Mouse (Mus musculus) CH12.LX (cell line): ENCODE results near the gene Me3. TPM values are rescaled to one million over a fixed set of nuclear protein-coding genes. Genes with fewer than 3 reads are reported as not detected.

Experiments used
- DNase-seq: peaks from one replicate; pipeline ENCODE4 v3.0.0-alpha.2; 2013; ENCODE audit errors: extremely low read depth
- H3K27ac ChIP-seq: 2 replicates; pipeline ENCODE4 v1.5.1; 2012; ENCODE audit warnings: low read depth, mild to moderate bottlenecking, control low read depth, moderate library complexity; ENCODE audit not compliant: insufficient read depth
- H3K27me3 ChIP-seq: replicated peaks from 2 replicates; pipeline ENCODE3; 2012; ENCODE audit warnings: inconsistent platforms
- H3K36me3 ChIP-seq, 2 experiments: replicated peaks in 1 of 2; 2 replicates each; pipeline versions ENCODE3 to v1.6.1; 2012; ENCODE audit warnings: inconsistent platforms in 1 of 2, low read length in 1 of 2, mild to moderate bottlenecking in 1 of 2, mixed read lengths in 1 of 2, moderate library complexity in 1 of 2; ENCODE audit not compliant: control insufficient read depth in 1 of 2, insufficient read depth in 1 of 2
- H3K4me1 ChIP-seq, 2 experiments: 2 replicates each; pipeline ENCODE4 v1.6.1; 2012; ENCODE audit warnings: inconsistent platforms in 1 of 2, moderate library complexity in 1 of 2; ENCODE audit not compliant: insufficient read depth in 2 of 2, control insufficient read depth in 1 of 2
- H3K4me2 ChIP-seq: 2 replicates; pipeline ENCODE4 v1.6.1; 2012; ENCODE audit warnings: low read depth, mild to moderate bottlenecking, control low read depth; ENCODE audit not compliant: poor library complexity, insufficient read depth, severe bottlenecking
- H3K4me3 ChIP-seq, 3 experiments: fragments of 150-350 bp in 1 of 3; sonication (generic) in 1 of 3; replicated peaks in 1 of 3; 2 replicates each; pipeline versions ENCODE3 to v1.5.1; 2011 to 2012; ENCODE audit warnings: low read depth in 2 of 3, low read length in 2 of 3, mild to moderate bottlenecking in 2 of 3, moderate library complexity in 2 of 3, control low read depth in 1 of 3, improper control_type of control experiment in 1 of 3, inconsistent platforms in 1 of 3, mixed read lengths in 1 of 3; ENCODE audit not compliant: poor library complexity in 1 of 3
- H3K79me2 ChIP-seq: replicated peaks from 2 replicates; pipeline ENCODE4 v1.6.1; 2012; ENCODE audit warnings: mild to moderate bottlenecking, moderate library complexity; ENCODE audit not compliant: control insufficient read depth, poor library complexity, insufficient read depth, severe bottlenecking; ENCODE audit errors: extremely low read depth
- H3K9ac ChIP-seq: 2 replicates; pipeline ENCODE4 v1.6.1; 2012; ENCODE audit warnings: low read depth, mild to moderate bottlenecking, control low read depth, moderate library complexity; ENCODE audit not compliant: insufficient read depth
- H3K9me3 ChIP-seq: replicated peaks from 2 replicates; pipeline ENCODE3; 2012; ENCODE audit warnings: low read length, inconsistent platforms, mixed read lengths
- BHLHE40 ChIP-seq: IDR thresholded peaks from 2 replicates; pipeline ENCODE4 v1.6.1; 2011; ENCODE audit warnings: mild to moderate bottlenecking, low read depth, low read length, improper control_type of control experiment
- CHD1 ChIP-seq: IDR thresholded peaks from 2 replicates; pipeline ENCODE4 v1.6.1; 2012; ENCODE audit warnings: low read depth, low read length, improper control_type of control experiment, inconsistent platforms
- CHD2 ChIP-seq: IDR thresholded peaks from 2 replicates; pipeline ENCODE4 v1.6.1; 2011; ENCODE audit warnings: low read length, improper control_type of control experiment
- CTCF ChIP-seq, 2 experiments: IDR thresholded peaks in 1 of 2; conservative IDR thresholded peaks in 1 of 2; 2 replicates each; pipeline ENCODE4 v1.5.1; 2011 to 2012; ENCODE audit warnings: low read depth in 2 of 2, low read length in 2 of 2, improper control_type of control experiment in 1 of 2, inconsistent platforms in 1 of 2, mild to moderate bottlenecking in 1 of 2, moderate library complexity in 1 of 2
- E2F4 ChIP-seq: IDR thresholded peaks from 2 replicates; pipeline ENCODE4 v1.6.1; 2011; ENCODE audit warnings: low read depth, low read length, improper control_type of control experiment; ENCODE audit not compliant: insufficient replicate concordance
- ELF1 ChIP-seq: IDR thresholded peaks from 2 replicates; pipeline ENCODE4 v1.6.1; 2014; ENCODE audit warnings: low read depth, mild to moderate bottlenecking, inconsistent platforms, low read length, improper control_type of control experiment
- EP300 ChIP-seq: IDR thresholded peaks from 2 replicates; pipeline ENCODE4 v1.6.1; 2011; ENCODE audit warnings: low read length, improper control_type of control experiment
- HCFC1 ChIP-seq: IDR thresholded peaks from 2 replicates; pipeline ENCODE4 v1.6.1; 2012; ENCODE audit warnings: low read depth, mild to moderate bottlenecking, inconsistent platforms, low read length, improper control_type of control experiment
- JUN ChIP-seq: IDR thresholded peaks from 2 replicates; pipeline ENCODE4 v1.6.1; 2011; ENCODE audit warnings: low read depth, mild to moderate bottlenecking, low read length, improper control_type of control experiment, moderate library complexity; ENCODE audit not compliant: insufficient read depth
- JUND ChIP-seq: conservative IDR thresholded peaks from 2 replicates; pipeline ENCODE4 v1.6.1; 2011; ENCODE audit warnings: low read depth, low read length, improper control_type of control experiment
- MAZ ChIP-seq: IDR thresholded peaks from 2 replicates; pipeline ENCODE4 v1.6.1; 2012; ENCODE audit warnings: low read depth, mild to moderate bottlenecking, inconsistent platforms, low read length, improper control_type of control experiment, moderate library complexity
- NRF1 ChIP-seq: IDR thresholded peaks from 2 replicates; pipeline ENCODE4 v1.6.1; 2014; ENCODE audit warnings: low read depth, mild to moderate bottlenecking, inconsistent platforms, low read length, improper control_type of control experiment, moderate library complexity
- POLR2AphosphoS2 ChIP-seq: IDR thresholded peaks from 2 replicates; pipeline ENCODE4 v1.6.1; 2011; ENCODE audit warnings: low read depth, low read length, improper control_type of control experiment
- RAD21 ChIP-seq: IDR thresholded peaks from 2 replicates; pipeline ENCODE4 v1.6.1; 2011; ENCODE audit warnings: low read depth, mild to moderate bottlenecking, low read length, improper control_type of control experiment, moderate library complexity
- SMC3 ChIP-seq: IDR thresholded peaks from 2 replicates; pipeline ENCODE4 v1.6.1; 2011; ENCODE audit warnings: low read depth, low read length, improper control_type of control experiment
- USF1 ChIP-seq: IDR thresholded peaks from 2 replicates; pipeline ENCODE4 v1.6.1; 2014; ENCODE audit warnings: low read depth, mild to moderate bottlenecking, inconsistent platforms, low read length, improper control_type of control experiment
- ZC3H11A ChIP-seq: IDR thresholded peaks from 2 replicates; pipeline ENCODE4 v1.6.1; 2012; ENCODE audit warnings: low read depth, mild to moderate bottlenecking, inconsistent platforms, low read length, improper control_type of control experiment
- ZNF384 ChIP-seq: IDR thresholded peaks from 2 replicates; pipeline ENCODE4 v1.6.1; 2012; ENCODE audit warnings: low read depth, low read length, improper control_type of control experiment, inconsistent platforms
- dilution Hi-C: fragments of 300-500 bp; cut with MboI; formaldehyde crosslinking; loops from 2 replicates; pipeline ENCODE4 v1.14.3; 2020; ENCODE audit warnings: low sequenced_read_pairs; ENCODE audit not compliant: extremely low pct_unique_long_range_greater_than_20kb, extremely low pct_ligation_motif_present
- in situ Hi-C: fragments of 300-500 bp; cut with MboI; formaldehyde crosslinking; loops from 3 replicates; pipeline ENCODE4 v1.14.3; 2019; ENCODE audit warnings: low sequenced_read_pairs, low pct_ligation_motif_present, low pct_unique_long_range_greater_than_20kb, mixed read lengths
- polyA plus RNA-seq: library from polyadenylated mRNA; unstranded; fragments of >175 nt; gene quantifications from 2 replicates; pipeline ENCODE4 v1.2.1, GENCODE M21; 2012; ENCODE audit warnings: low read depth; ENCODE audit not compliant: insufficient read length
- total RNA-seq, 2 experiments: library from RNA; depleted of rRNA; stranded (reverse); fragments of 300-350 nt in 1 of 2; fragments of >200 nt in 1 of 2; gene quantifications; 2 replicates each; pipeline ENCODE4 v1.2.3; 2012 to 2014

The Me3 gene
- total and polyA plus RNA-seq, 3 experiments, result not detected

DNA sequence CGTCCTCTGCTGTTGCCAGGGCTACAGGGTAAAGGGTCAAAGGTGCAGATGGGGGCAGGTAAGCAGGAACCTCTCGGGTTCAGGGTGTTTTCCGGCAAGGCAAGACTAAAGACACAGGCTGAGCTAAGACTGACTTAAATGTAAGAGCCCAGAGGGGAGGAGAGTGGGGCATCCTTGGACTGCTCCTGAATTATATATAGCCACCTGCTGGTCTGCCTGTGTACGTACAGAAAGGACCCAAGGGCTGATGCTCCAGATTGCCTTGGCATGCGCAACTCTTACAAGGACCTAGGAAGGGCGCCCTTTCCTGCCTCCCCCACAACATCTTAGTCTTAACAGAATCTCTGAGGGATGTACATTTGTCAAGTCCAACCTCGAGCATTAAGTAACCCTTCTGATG, 197.0 kb downstream of the Me3 start:
- in situ Hi-C loops, result loop anchor here (25.0 kb wide), 1 partner anchor 167 kb away; no protein-coding TSS in a partner anchor
- Histone ChIP-seq H3K4me3 (no peak overlapping the region), H3K27ac (no peak overlapping the region), H3K79me2 (no peaks in the 10 kb centered on the region), H3K4me1 (no peaks in the 10 kb centered on the region), H3K36me3 (no peaks in the 10 kb centered on the region), H3K9ac (no peak overlapping the region), H3K27me3 (no peaks in the 10 kb centered on the region), H3K4me2 (peak overlapping the region; percentile 21; the same call in 1 of the 2 replicates), H3K9me3 (no peaks in the 10 kb centered on the region)
- TF ChIP-seq SMC3 (peak; percentile 73), RAD21 (peak; percentile 35), CTCF (conservative IDR thresholded peaks at IDR 0.05 in 1 of 2, IDR thresholded peaks at IDR 0.05 in 1 of 2; ENCODE audit: low read depth in 2 of 2, low read length in 2 of 2) (peak in 1 of 2 experiments; percentile 65; a peak in 2 of 4 replicates), ZNF384 (no peak)
- dilution Hi-C loops, result no loop called here
- DNase-seq, result peak; percentile 25

DNA sequence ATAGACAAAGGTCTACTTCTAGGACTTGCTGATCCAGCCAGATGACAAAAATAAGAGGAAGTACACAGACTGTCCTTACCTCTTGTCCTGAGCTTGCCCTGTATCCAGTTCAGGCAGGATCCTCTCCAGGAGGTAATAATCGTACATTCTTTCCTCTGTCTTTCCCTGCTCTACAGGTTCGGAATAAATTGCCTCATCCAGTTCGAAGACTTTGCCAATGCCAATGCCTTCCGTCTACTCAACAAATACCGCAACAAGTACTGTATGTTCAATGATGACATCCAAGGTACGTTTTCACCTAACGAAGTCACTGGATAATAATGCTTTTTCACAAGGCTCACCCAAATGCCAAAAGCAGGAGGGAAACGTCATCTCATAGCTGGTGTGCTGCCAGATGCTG, 201.3 kb downstream of the Me3 start:
- no peak for DNase-seq
- H3K4me1 ChIP-seq, result peaks cover 4 to 10% of the 10 kb centered on the region in 2 experiments; a peak in 3 of 4 replicates
- H3K4me3 ChIP-seq, result no peak overlapping the region
- H3K4me2 ChIP-seq, result no peak overlapping the region
- no peaks in the 10 kb centered on the region for H3K27me3 ChIP-seq
- H3K9ac ChIP-seq, result no peak overlapping the region
- no peaks in the 10 kb centered on the region for H3K36me3 ChIP-seq
- dilution Hi-C loops (no loop called here), in situ Hi-C loops (loop anchor here (25.0 kb wide), 1 partner anchor 171 kb away; no protein-coding TSS in a partner anchor)
- TF ChIP-seq BHLHE40 (no peak), SMC3 (no peak), USF1 (no peak), POLR2AphosphoS2 (no peak), ELF1 (no peak), CHD2 (no peak), MAZ (no peak), EP300 (no peak), RAD21 (no peak), CHD1 (no peak), JUND (no peak), ZC3H11A (no peak), NRF1 (no peak), HCFC1 (no peak), JUN (no peak), E2F4 (no peak)
- no peaks in the 10 kb centered on the region for H3K79me2 ChIP-seq
- no peaks in the 10 kb centered on the region for H3K9me3 ChIP-seq
- no peak overlapping the region for H3K27ac ChIP-seq
